Mouse (Mus musculus) heart, embryonic 11.5 days (tissue): ENCODE measurements at regions not wholly inside any gene's neighbourhood (a gene's known extent, or its start where the extent isn't known, plus 50 kb on each side); places are given as distances from the start of the nearest gene placed in this dataset.
"Not testable (repeated sequence)": the region's sequence is repeated elsewhere in the genome, so short reads cannot be mapped to it uniquely, and the experiment has no call there.

ENCODE experiments used
- ATAC-seq: fragments of 200-750 bp; cut with Nextera tagmentation; replicated peaks from 2 replicates; pipeline ENCODE4 v1.8.0; 2017; ENCODE audit warnings: moderate library complexity; ENCODE audit not compliant: insufficient number of reproducible peaks, low FRiP score, low TSS enrichment
- H3K27ac ChIP-seq: fragments of 300-500 bp; sonication (generic); 2 replicates; pipeline ENCODE4 v1.5.1; 2014; ENCODE audit warnings: mild to moderate bottlenecking, low read depth, low read length
- H3K27me3 ChIP-seq: fragments of 300-500 bp; sonication (generic); 2 replicates; pipeline ENCODE4 v1.6.1; 2014; ENCODE audit warnings: mild to moderate bottlenecking, low read length, mixed read lengths; ENCODE audit not compliant: control insufficient read depth, insufficient read depth
- H3K36me3 ChIP-seq: fragments of 300-500 bp; sonication (generic); 2 replicates; pipeline ENCODE4 v1.6.1; 2014; ENCODE audit warnings: mild to moderate bottlenecking, low read length, moderate library complexity, mixed read lengths; ENCODE audit not compliant: control insufficient read depth, insufficient read depth
- H3K4me1 ChIP-seq: fragments of 300-500 bp; sonication (generic); 2 replicates; pipeline ENCODE4 v1.6.1; 2014; ENCODE audit warnings: low read length; ENCODE audit not compliant: control insufficient read depth, insufficient read depth
- H3K4me2 ChIP-seq: fragments of 300-500 bp; sonication (generic); 2 replicates; pipeline ENCODE4 v1.6.1; 2014; ENCODE audit warnings: mild to moderate bottlenecking, moderate library complexity
- H3K4me3 ChIP-seq: fragments of 300-500 bp; sonication (generic); 2 replicates; pipeline ENCODE4 v1.5.1; 2014; ENCODE audit warnings: low read depth, low read length
- H3K9ac ChIP-seq: fragments of 300-500 bp; sonication (generic); 2 replicates; pipeline ENCODE4 v1.6.1; 2014; ENCODE audit warnings: mild to moderate bottlenecking, low read depth, low read length, moderate library complexity
- H3K9me3 ChIP-seq: fragments of 300-500 bp; sonication (generic); replicated peaks from 2 replicates; pipeline ENCODE4 v1.6.1; 2016; ENCODE audit warnings: low read length; ENCODE audit not compliant: control insufficient read depth
- WGBS: fragments of 180-500 bp; shearing (Covaris S2); extraction: QIAGEN DNeasy Blood & Tissue Kit; methylation state at CpG from one replicate; pipeline ENCODE4 v1.1.7; 2014; ENCODE audit not compliant: insufficient replicate concordance; 5-methylcytosine and 5-hydroxymethylcytosine counted together

DNA sequence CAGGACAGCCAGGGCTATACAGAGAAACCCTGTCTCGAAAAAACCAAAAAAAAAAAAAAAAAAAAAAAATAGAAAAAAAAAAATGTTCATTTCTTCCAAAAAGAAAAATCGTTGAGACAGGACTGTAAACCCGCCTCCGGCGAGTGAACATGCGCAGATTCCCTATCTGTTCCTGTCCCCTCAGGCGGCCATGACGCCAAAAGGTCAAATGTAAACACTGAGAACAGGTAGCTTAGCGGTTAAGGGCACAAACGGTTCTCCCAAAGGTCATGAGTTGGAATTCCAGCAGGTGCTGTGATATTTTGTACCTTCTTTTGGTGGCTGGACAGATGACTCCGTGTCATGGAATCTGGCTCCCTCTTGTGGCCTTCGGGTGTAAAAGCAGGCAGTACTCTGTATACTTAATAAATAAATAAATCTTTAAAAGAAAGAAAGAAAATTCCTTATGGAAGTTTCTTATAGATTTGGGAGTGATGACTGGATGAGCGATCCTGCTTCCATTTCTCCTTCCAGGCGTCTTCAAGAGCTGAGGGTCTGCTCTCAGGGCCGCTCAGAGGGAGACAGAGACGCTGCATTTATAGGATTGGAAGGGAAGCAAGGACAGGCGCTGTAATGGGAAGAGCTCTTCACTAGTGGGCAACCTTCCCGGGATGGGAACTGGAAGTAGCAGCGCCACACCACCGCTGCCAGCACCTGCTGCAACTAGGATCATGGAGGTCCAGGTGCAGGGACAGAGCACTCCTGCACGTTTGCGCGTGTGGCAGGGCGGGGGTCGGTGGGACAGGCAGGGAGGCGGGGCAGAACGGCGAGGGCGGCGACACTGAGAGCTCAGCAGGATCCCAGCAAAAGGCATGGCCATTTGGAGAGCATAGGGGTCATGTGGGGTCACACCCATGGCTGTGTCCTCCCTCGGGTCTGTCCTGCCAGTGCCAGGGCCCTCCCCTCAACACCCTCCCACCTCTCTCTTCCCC lies 189.2 kb upstream of the Gm10767 start:
- not testable (repeated sequence) for H3K9ac ChIP-seq, H3K4me1 ChIP-seq, H3K36me3 ChIP-seq, H3K9me3 ChIP-seq, H3K27ac ChIP-seq, H3K4me3 ChIP-seq, ATAC-seq, H3K4me2 ChIP-seq, H3K27me3 ChIP-seq
- WGBS = 30% methylated on average over 26 of the region's 31 CpGs

DNA sequence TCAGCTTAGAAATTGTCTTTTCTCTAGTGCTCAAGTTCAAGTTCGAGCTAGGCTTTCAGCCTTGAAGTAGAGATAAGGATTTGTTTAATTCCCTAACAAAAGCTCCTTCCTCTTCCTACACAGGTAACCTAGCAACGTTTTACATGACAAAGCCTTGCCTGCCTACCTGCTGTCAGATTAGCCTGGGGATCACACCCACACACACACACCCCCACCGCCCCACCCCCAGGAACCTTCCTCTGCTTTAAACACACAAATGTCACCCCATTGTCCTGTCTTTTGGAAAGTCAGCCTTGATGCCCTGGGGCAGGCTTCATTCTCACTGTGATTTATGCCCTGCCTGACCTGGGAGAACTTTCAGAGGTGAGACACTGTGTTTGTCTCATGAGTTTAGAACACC lies 193.7 kb upstream of the Gm10767 start:
- ATAC-seq, H3K4me3 ChIP-seq, H3K9me3 ChIP-seq, H3K36me3 ChIP-seq, H3K9ac ChIP-seq, H3K27me3 ChIP-seq, H3K4me2 ChIP-seq, H3K4me1 ChIP-seq, H3K27ac ChIP-seq: not testable (repeated sequence)
- 55% methylated on average over 3 of the region's 3 CpGs for WGBS

GRCm38 (mm10) chr13:66697983-66698535 lies 206.7 kb upstream of the Gm10767 start:
- not testable (repeated sequence) for H3K27me3 ChIP-seq, H3K4me2 ChIP-seq, H3K9me3 ChIP-seq, H3K4me3 ChIP-seq, H3K36me3 ChIP-seq, H3K9ac ChIP-seq, ATAC-seq, H3K27ac ChIP-seq, H3K4me1 ChIP-seq
- WGBS = 69% methylated on average over 4 of the region's 4 CpGs

DNA sequence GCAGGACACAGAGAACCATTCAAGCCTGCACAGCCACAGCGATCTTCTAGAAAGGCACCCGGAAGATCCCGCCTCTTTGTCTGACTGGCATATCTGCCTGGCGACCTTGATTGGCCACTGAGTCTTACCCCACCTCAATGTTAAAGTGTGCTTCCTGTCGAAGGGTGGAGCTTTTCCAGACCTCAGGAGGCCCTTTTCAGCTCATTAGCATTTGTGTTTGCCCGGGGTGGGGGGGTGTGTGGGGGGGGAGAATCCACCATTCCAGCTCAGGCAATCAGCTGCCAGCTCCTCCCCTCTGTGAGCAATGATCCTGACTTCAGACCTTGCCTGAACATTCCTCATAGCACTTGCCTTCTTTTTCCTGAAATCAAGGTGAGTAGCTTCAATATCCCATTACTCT lies 223.9 kb upstream of the Gm10767 start:
- WGBS = 60% methylated on average over 5 of the region's 6 CpGs
- ATAC-seq = not testable (repeated sequence)

DNA sequence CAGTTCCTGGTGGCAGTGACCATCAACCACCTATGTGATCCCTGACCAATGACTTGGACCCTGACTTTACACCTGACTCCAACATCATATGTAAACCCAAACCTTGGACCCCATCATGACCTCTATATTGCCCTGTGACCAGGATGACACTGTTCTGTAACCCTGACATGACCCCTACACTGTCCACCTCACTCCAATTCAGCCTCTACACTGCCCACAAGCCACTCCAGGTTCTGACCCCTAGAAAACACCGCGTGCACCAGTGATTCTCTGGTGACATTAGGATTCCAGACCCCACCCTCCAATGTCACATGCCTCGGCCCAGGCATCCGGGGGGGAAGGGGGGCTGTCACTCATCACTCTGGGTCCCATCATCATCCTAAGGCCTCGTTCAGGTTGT lies 201.3 kb upstream of the 2410141K09Rik start:
- H3K9me3 ChIP-seq, H3K27me3 ChIP-seq, H3K4me3 ChIP-seq, H3K4me1 ChIP-seq, H3K27ac ChIP-seq, H3K4me2 ChIP-seq, H3K36me3 ChIP-seq, H3K9ac ChIP-seq: not testable (repeated sequence)
- 0 out of 2 replicates have a peak, but pooled peaks have one; percentile 14 for ATAC-seq
- WGBS = 85% methylated on average over 5 of the region's 5 CpGs

More for the DNA sequence above, 223.9 kb upstream of the Gm10767 start:
- H3K9ac ChIP-seq, H3K27me3 ChIP-seq, H3K4me1 ChIP-seq, H3K4me3 ChIP-seq, H3K9me3 ChIP-seq, H3K36me3 ChIP-seq, H3K4me2 ChIP-seq, H3K27ac ChIP-seq: not testable (repeated sequence)

DNA sequence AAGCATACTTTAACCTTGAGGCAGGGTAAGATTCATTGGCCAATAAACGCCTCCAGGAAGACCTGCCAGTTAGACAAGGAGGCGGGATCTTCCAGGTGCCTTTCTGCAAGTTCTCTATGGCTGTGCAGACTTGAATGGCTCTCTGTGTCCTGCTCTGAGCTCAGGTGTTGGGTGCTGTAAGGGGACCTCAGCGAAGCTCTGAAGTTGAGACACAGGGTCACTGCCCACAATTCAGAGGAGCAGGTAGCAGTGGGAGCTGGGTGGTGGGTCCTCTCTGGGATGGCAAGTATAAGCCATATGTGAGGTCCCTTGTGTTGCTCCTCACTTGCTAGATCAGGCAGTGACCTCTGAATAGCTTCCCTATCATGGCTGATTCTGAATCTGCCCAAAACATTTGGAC lies 184.8 kb upstream of the 2410141K09Rik start:
- not testable (repeated sequence) for H3K4me1 ChIP-seq, H3K27me3 ChIP-seq, H3K4me2 ChIP-seq, H3K36me3 ChIP-seq, H3K27ac ChIP-seq, H3K4me3 ChIP-seq, H3K9me3 ChIP-seq, ATAC-seq, H3K9ac ChIP-seq
- WGBS = 56% methylated on average over 3 of the region's 3 CpGs

DNA sequence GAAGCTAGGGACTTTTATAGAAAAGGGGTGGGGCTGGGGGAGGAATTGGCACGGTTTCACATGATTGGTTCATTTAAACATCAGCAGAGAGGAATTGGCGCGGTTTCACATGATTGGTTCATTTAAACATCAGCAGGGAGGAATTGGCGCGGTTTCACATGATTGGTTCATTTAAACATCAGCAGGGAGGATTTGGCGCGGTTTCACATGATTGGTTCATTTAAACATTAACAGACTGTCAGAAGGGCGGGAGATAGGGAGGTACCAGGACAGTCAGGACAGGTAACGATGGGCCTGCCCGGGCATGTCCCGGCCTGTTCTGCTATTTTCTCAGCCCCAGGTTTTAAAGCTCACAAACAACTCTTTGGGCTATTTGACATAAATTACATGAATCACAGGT lies 145.1 kb upstream of the 2410141K09Rik start:
- not testable (repeated sequence) for H3K9me3 ChIP-seq, H3K27ac ChIP-seq, ATAC-seq, H3K4me1 ChIP-seq, H3K4me2 ChIP-seq, H3K9ac ChIP-seq, H3K4me3 ChIP-seq, H3K36me3 ChIP-seq, H3K27me3 ChIP-seq
- WGBS = 85% methylated on average over 11 of the region's 11 CpGs

DNA sequence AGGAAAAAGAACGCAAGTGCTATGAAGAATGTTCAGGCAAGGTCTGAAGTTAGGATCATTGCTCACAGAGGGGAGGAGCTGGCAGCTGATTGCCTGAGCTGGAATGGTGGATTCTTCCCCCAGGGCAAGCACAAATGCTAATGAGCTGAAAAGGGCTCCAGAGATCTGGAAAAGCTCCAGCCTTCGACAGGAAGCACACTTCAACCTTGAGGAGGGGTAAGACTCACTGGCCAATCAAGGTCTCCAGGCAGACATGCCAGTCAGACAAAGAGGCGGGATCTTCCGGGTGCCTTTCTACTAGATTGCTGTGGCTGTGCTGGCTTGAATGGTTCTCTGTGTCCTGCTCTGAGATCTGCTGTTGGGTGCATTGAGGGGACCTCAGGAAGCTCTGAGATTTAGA lies 122.7 kb upstream of the 2410141K09Rik start:
- not testable (repeated sequence) for H3K27ac ChIP-seq, H3K4me2 ChIP-seq, ATAC-seq, H3K4me1 ChIP-seq, H3K4me3 ChIP-seq, H3K9me3 ChIP-seq, H3K9ac ChIP-seq, H3K27me3 ChIP-seq, H3K36me3 ChIP-seq
- 67% methylated on average over 4 of the region's 4 CpGs for WGBS

- ATAC-seq, H3K4me3 ChIP-seq, H3K4me2 ChIP-seq, H3K27ac ChIP-seq, H3K4me1 ChIP-seq, H3K9me3 ChIP-seq, H3K36me3 ChIP-seq, H3K9ac ChIP-seq, H3K27me3 ChIP-seq: not testable (repeated sequence)
- 63% methylated on average over 4 of the region's 4 CpGs for WGBS
Measured at GRCm38 (mm10) chr13:66556397-66556796, 115.5 kb upstream of the 2410141K09Rik start.
